Mouse (Mus musculus): ENCODE data around the gene Itfg2. TPM values are rescaled to one million over a fixed set of nuclear protein-coding genes. Genes with fewer than 3 reads are reported as not detected.

Gene Itfg2
- polyA plus RNA-seq, 1 experiment from 2014 or later: 19.1 TPM

- ATAC-seq (replicated peaks; ENCODE audit: low FRiP score, low read depth): no peak
- TF ChIP-seq CTCF (IDR thresholded peaks at IDR 0.05; ENCODE audit: low read depth): no peak
Observed at GRCm38 (mm10) chr6:128418076-128418475, 6.7 kb downstream of the Itfg2 start.

GRCm38 (mm10) chr6:128416169-128416568 lies 8.6 kb downstream of the Itfg2 start:
- H3K4me2 ChIP-seq (ENCODE audit: low read length): no peak overlapping the region
- DNase-seq (ENCODE audit: low spot score) (no peak), ATAC-seq (replicated peaks; ENCODE audit: low FRiP score, low read depth) (no peak)
- no peaks in the 10 kb centered on the region for H3K27me3 ChIP-seq (ENCODE audit: insufficient read depth, low read length)
- no peak overlapping the region for H3K27ac ChIP-seq
- peaks cover 11% of the 10 kb centered on the region for H3K36me3 ChIP-seq (ENCODE audit: insufficient read depth, low read length)
- TF ChIP-seq CTCF (IDR thresholded peaks at IDR 0.05; ENCODE audit: low read depth): no peak
- no peaks in the 10 kb centered on the region for H3K4me1 ChIP-seq (replicated peaks; ENCODE audit: insufficient read depth, low read length)
- no peak overlapping the region for H3K9ac ChIP-seq (ENCODE audit: low read depth, low read length)
- no peaks in the 10 kb centered on the region for H3K9me3 ChIP-seq (replicated peaks; ENCODE audit: low read length)
- WGBS: 82% methylated on average over 5 of the region's 5 CpGs
- H3K4me3 ChIP-seq (replicated peaks; ENCODE audit: low read depth, low read length): no peak overlapping the region

More at GRCm38 (mm10) chr6:128418076-128418475, 6.7 kb downstream of the Itfg2 start:
- Histone ChIP-seq H3K27me3 (ENCODE audit: insufficient read depth, low read length) (no peaks in the 10 kb centered on the region), H3K9me3 (replicated peaks; ENCODE audit: low read length) (no peaks in the 10 kb centered on the region), H3K4me2 (ENCODE audit: low read length) (no peak overlapping the region), H3K27ac (no peak overlapping the region), H3K4me1 (replicated peaks; ENCODE audit: insufficient read depth, low read length) (0 out of 2 replicates have a peak, but pooled peaks cover 4% of the 10 kb centered on the region), H3K9ac (ENCODE audit: low read depth, low read length) (no peak overlapping the region), H3K36me3 (ENCODE audit: insufficient read depth, low read length) (peaks cover 4% of the 10 kb centered on the region; the same call in 1 of the 2 replicates), H3K4me3 (replicated peaks; ENCODE audit: low read depth, low read length) (no peak overlapping the region)
- DNase-seq (ENCODE audit: low spot score): no peak
- whole genome bisulfite sequencing: 81% methylated on average over 1 of the region's 1 CpGs

- no peak overlapping the region for H3K9ac ChIP-seq (ENCODE audit: low read depth, low read length)
- ATAC-seq (replicated peaks; ENCODE audit: low FRiP score, low read depth): peak; percentile 53; the same call in 1 of the 2 replicates
- WGBS: 10% methylated on average over 3 of the region's 3 CpGs
Observed at GRCm38 (mm10) chr6:128411115-128411514, 13.6 kb downstream of the Itfg2 start.

GRCm38 (mm10) chr6:128410305-128410704 lies 14.4 kb downstream of the Itfg2 start:
- DNase-seq (ENCODE audit: low spot score) (no peak), ATAC-seq (replicated peaks; ENCODE audit: low FRiP score, low read depth) (no peak)
- H3K4me1 ChIP-seq (replicated peaks; ENCODE audit: insufficient read depth, low read length): no peaks in the 10 kb centered on the region
- no peaks in the 10 kb centered on the region for H3K9me3 ChIP-seq (replicated peaks; ENCODE audit: low read length)
- no peak overlapping the region for H3K4me2 ChIP-seq (ENCODE audit: low read length)
- no peak overlapping the region for H3K27ac ChIP-seq
- H3K36me3 ChIP-seq (ENCODE audit: insufficient read depth, low read length): peaks cover 37% of the 10 kb centered on the region
- 97% methylated on average over 13 of the region's 13 CpGs for WGBS
- TF ChIP-seq CTCF (IDR thresholded peaks at IDR 0.05; ENCODE audit: low read depth): no peak
- H3K27me3 ChIP-seq (ENCODE audit: insufficient read depth, low read length): no peaks in the 10 kb centered on the region
- no peak overlapping the region for H3K4me3 ChIP-seq (replicated peaks; ENCODE audit: low read depth, low read length)
- H3K9ac ChIP-seq (ENCODE audit: low read depth, low read length): no peak overlapping the region

More at GRCm38 (mm10) chr6:128411115-128411514, 13.6 kb downstream of the Itfg2 start:
- Histone ChIP-seq H3K4me2 (ENCODE audit: low read length) (no peak overlapping the region), H3K27ac (no peak overlapping the region), H3K4me3 (replicated peaks; ENCODE audit: low read depth, low read length) (no peak overlapping the region), H3K27me3 (ENCODE audit: insufficient read depth, low read length) (no peaks in the 10 kb centered on the region), H3K4me1 (replicated peaks; ENCODE audit: insufficient read depth, low read length) (no peaks in the 10 kb centered on the region), H3K9me3 (replicated peaks; ENCODE audit: low read length) (no peaks in the 10 kb centered on the region), H3K36me3 (ENCODE audit: insufficient read depth, low read length) (peaks cover 41% of the 10 kb centered on the region)
- TF ChIP-seq CTCF (IDR thresholded peaks at IDR 0.05; ENCODE audit: low read depth): peak; percentile 97
- DNase-seq (ENCODE audit: low spot score): peak; percentile 79

- Histone ChIP-seq H3K27ac (no peak overlapping the region), H3K27me3 (ENCODE audit: insufficient read depth, low read length) (no peaks in the 10 kb centered on the region), H3K36me3 (ENCODE audit: insufficient read depth, low read length) (peaks cover 37% of the 10 kb centered on the region), H3K9ac (ENCODE audit: low read depth, low read length) (no peak overlapping the region), H3K9me3 (replicated peaks; ENCODE audit: low read length) (no peaks in the 10 kb centered on the region), H3K4me1 (replicated peaks; ENCODE audit: insufficient read depth, low read length) (no peaks in the 10 kb centered on the region), H3K4me2 (ENCODE audit: low read length) (no peak overlapping the region), H3K4me3 (replicated peaks; ENCODE audit: low read depth, low read length) (no peak overlapping the region)
- ATAC-seq (replicated peaks; ENCODE audit: low FRiP score, low read depth) (peak; percentile 33; the same call in 1 of the 2 replicates), DNase-seq (ENCODE audit: low spot score) (no peak)
- WGBS: 80% methylated on average over 7 of the region's 7 CpGs
- TF ChIP-seq CTCF (IDR thresholded peaks at IDR 0.05; ENCODE audit: low read depth): no peak
Observed at GRCm38 (mm10) chr6:128408544-128409125, 16.1 kb downstream of the Itfg2 start.

- Histone ChIP-seq H3K27ac (no peak overlapping the region), H3K36me3 (ENCODE audit: insufficient read depth, low read length) (peaks cover 21% of the 10 kb centered on the region), H3K27me3 (ENCODE audit: insufficient read depth, low read length) (no peaks in the 10 kb centered on the region), H3K4me3 (replicated peaks; ENCODE audit: low read depth, low read length) (no peak overlapping the region), H3K4me1 (replicated peaks; ENCODE audit: insufficient read depth, low read length) (0 out of 2 replicates have a peak, but pooled peaks cover 9% of the 10 kb centered on the region), H3K9ac (ENCODE audit: low read depth, low read length) (no peak overlapping the region), H3K9me3 (replicated peaks; ENCODE audit: low read length) (no peaks in the 10 kb centered on the region), H3K4me2 (ENCODE audit: low read length) (no peak overlapping the region)
- TF ChIP-seq CTCF (IDR thresholded peaks at IDR 0.05; ENCODE audit: low read depth): no peak
- 49% methylated on average over 5 of the region's 5 CpGs for WGBS
- DNase-seq (ENCODE audit: low spot score): peak; percentile 9
- no peak for ATAC-seq (replicated peaks; ENCODE audit: low FRiP score, low read depth)
Observed at GRCm38 (mm10) chr6:128404708-128405107, 20.0 kb downstream of the Itfg2 start.
